27 mouse cellular contexts compared by ENCODE assay signal in genomic region chr4:99339555-99339954, GRCm38 (mm10). TPM values are rescaled to one million over a fixed set of nuclear protein-coding genes. Genes with fewer than 3 reads are reported as not detected.
DNase-seq lines count a peak whose midpoint lies in the region; ATAC-seq and TF ChIP-seq lines count a peak whose summit lies in the region.
"Had no signal": no experiment of that assay in that cellular context is flagged by ENCODE, and none has a peak within 500 bp of the region (broad histone marks: within the 10 kb centered on the region; RNA-seq: fewer than 3 reads in every experiment).

No protein-coding gene starts in this region.

- H3K9me3 ChIP-seq in kidney, embryonic 14.5 days (ENCODE audit: control insufficient read depth, low read length), result no peaks in the 10 kb centered on the region
- no peaks in the 10 kb centered on the region for H3K9me3 ChIP-seq in intestine, embryonic 16.5 days (ENCODE audit: control insufficient read depth, low read length)
- H3K9me3 ChIP-seq: forebrain, embryonic 10.5 days; forebrain, embryonic 13.5 days; hindbrain, embryonic 12.5 days; hindbrain, embryonic 15.5 days had no signal

- H3K36me3 ChIP-seq in kidney, adult 2 months (ENCODE audit: control insufficient read depth, insufficient read depth, low read length), result no peaks in the 10 kb centered on the region
- no peaks in the 10 kb centered on the region for H3K36me3 ChIP-seq in kidney, embryonic 14.5 days (ENCODE audit: control insufficient read depth, insufficient read depth, low read length)
- no peaks in the 10 kb centered on the region for H3K36me3 ChIP-seq in intestine, embryonic 16.5 days (ENCODE audit: control insufficient read depth, insufficient read depth, low read length)
- H3K36me3 ChIP-seq: forebrain, embryonic 10.5 days; G1E; hindbrain, embryonic 12.5 days; hindbrain, embryonic 15.5 days had no signal

- H3K27ac ChIP-seq in kidney, adult 2 months (ENCODE audit: insufficient read depth, low read depth, low read length), result no peak overlapping the region
- no peak overlapping the region for H3K27ac ChIP-seq in kidney, embryonic 14.5 days (ENCODE audit: low read depth, low read length)
- H3K27ac ChIP-seq in intestine, embryonic 16.5 days (ENCODE audit: low read length), result no peak overlapping the region
- H3K27ac ChIP-seq: forebrain, embryonic 10.5 days; forebrain, embryonic 13.5 days; heart, adult 2 months; hindbrain, embryonic 12.5 days; hindbrain, embryonic 15.5 days had no signal

- no peak for TF ChIP-seq POLR2A in kidney, adult 2 months (IDR thresholded peaks at IDR 0.05; ENCODE audit: low read depth, low read length)

- peak; percentile 59 for DNase-seq in kidney, adult 2 months
- DNase-seq in kidney, postnatal 36 days, result peak; percentile 39 to 49
- no peak for DNase-seq in kidney, postnatal 14 days
- no peak for DNase-seq in thymus, adult 18-20 months
- DNase-seq: adrenal gland, postnatal 10 days; adrenal gland, postnatal 36 days; cerebellum, adult 18-20 months; cerebellum, adult 9-10 months; gastrocnemius, postnatal 25 days; heart, adult 2 months had no signal

- no peak overlapping the region for H3K9ac ChIP-seq in kidney, embryonic 14.5 days (ENCODE audit: low read depth, low read length)
- H3K9ac ChIP-seq in intestine, embryonic 16.5 days (ENCODE audit: low read depth, low read length), result no peak overlapping the region
- H3K9ac ChIP-seq: forebrain, embryonic 13.5 days; hindbrain, embryonic 12.5 days; hindbrain, embryonic 15.5 days had no signal

- no peak for ATAC-seq in kidney, embryonic 14.5 days (ENCODE audit: low FRiP score, low TSS enrichment)
- 0 out of 2 replicates have a peak, but pooled peaks have one; percentile 14 for ATAC-seq in megakaryocyte progenitor cell, adult 5-6 weeks (replicated peaks; ENCODE audit: poor library complexity)
- ATAC-seq in intestine, embryonic 16.5 days, result no peak
- ATAC-seq: forebrain, embryonic 13.5 days; forebrain, embryonic 16.5 days; Patski had no signal

- H3K27me3 ChIP-seq in kidney, adult 2 months (replicated peaks; ENCODE audit: control insufficient read depth, insufficient read depth, low read length), result no peaks in the 10 kb centered on the region
- no peaks in the 10 kb centered on the region for H3K27me3 ChIP-seq in kidney, embryonic 14.5 days (ENCODE audit: control insufficient read depth, insufficient read depth, low read length)
- H3K27me3 ChIP-seq in intestine, embryonic 16.5 days (replicated peaks; ENCODE audit: control insufficient read depth, insufficient read depth, low read length), result no peaks in the 10 kb centered on the region
- H3K27me3 ChIP-seq: CH12.LX; hindbrain, embryonic 15.5 days; Patski had no signal

- H3K4me3 ChIP-seq in kidney, adult 2 months (ENCODE audit: insufficient read depth, low read depth, low read length), result no peak overlapping the region
- H3K4me3 ChIP-seq in kidney, embryonic 14.5 days (ENCODE audit: low read length), result no peak overlapping the region
- H3K4me3 ChIP-seq in intestine, embryonic 16.5 days (ENCODE audit: low read length), result no peak overlapping the region
- H3K4me3 ChIP-seq: forebrain, embryonic 10.5 days; forebrain, embryonic 13.5 days; heart, adult 2 months; hindbrain, embryonic 12.5 days; hindbrain, embryonic 15.5 days had no signal

- no peak for TF ChIP-seq CTCF in kidney, adult 2 months (conservative IDR thresholded peaks at IDR 0.05; ENCODE audit: insufficient read depth, insufficient read length, low read depth, low read length)

- peaks cover 2% of the 10 kb centered on the region; the same call in 1 of the 2 replicates for H3K4me1 ChIP-seq in kidney, adult 2 months (ENCODE audit: control insufficient read depth, insufficient read depth, low read length)
- H3K4me1 ChIP-seq in kidney, embryonic 14.5 days (ENCODE audit: control insufficient read depth, insufficient read depth, low read length), result no peaks in the 10 kb centered on the region
- no peaks in the 10 kb centered on the region for H3K4me1 ChIP-seq in intestine, embryonic 16.5 days (ENCODE audit: control insufficient read depth, insufficient read depth, low read length)
- H3K4me1 ChIP-seq: forebrain, embryonic 13.5 days; hindbrain, embryonic 12.5 days; hindbrain, embryonic 15.5 days had no signal

- 70% methylated on average over 6 of the region's 6 CpGs for WGBS in kidney, adult 2 months
- 93% methylated on average over 6 of the region's 6 CpGs for WGBS in kidney, embryonic 14.5 days
- WGBS in intestine, embryonic 16.5 days, result 87% methylated on average over 6 of the region's 6 CpGs

- H3K4me2 ChIP-seq in kidney, embryonic 14.5 days (replicated peaks; ENCODE audit: low read depth, low read length), result no peak overlapping the region
- H3K4me2 ChIP-seq in intestine, embryonic 16.5 days (ENCODE audit: low read depth, low read length), result no peak overlapping the region
- H3K4me2 ChIP-seq: forebrain, embryonic 13.5 days; heart, embryonic 11.5 days; hindbrain, embryonic 12.5 days; hindbrain, embryonic 15.5 days had no signal

RNA-seq across cellular contexts. Expression of gene Gm12689, which starts 43.9 kb away (rescaled TPM):
- polyA plus RNA-seq in kidney, adult 2 months (2012; rRNA removed), result 0.23 and 0.30 TPM in 2 replicates
- 0.29 and 0.68 TPM in 2 replicates for polyA plus RNA-seq in kidney, embryonic 14.5 days (2014; fragmentation: Nextera tagmentation; extraction: Ambion mirVana)
- total RNA-seq in megakaryocyte progenitor cell, adult 5-6 weeks (2015), result 0.61 and 1.2 TPM in 2 replicates
- 0.62 TPM in 1 of 2 replicates, not detected in the other for total RNA-seq in megakaryocyte progenitor cell, adult 5-6 weeks (2017)
- 0.12 TPM in 1 of 2 replicates, not detected in the other for polyA plus RNA-seq in intestine, embryonic 16.5 days (2015; fragmentation: Nextera tagmentation; extraction: Ambion mirVana)
- total RNA-seq: adrenal gland, adult 18-20 months; CH12.LX; G1E; heart, postnatal 25 days; hematopoietic stem cell, adult 5-6 weeks had no signal
- polyA plus RNA-seq: embryonic facial prominence, embryonic 11.5 days; G1E; heart, postnatal 0 days; Patski had no signal

Comparison
In these comparisons a context has a peak if more than half of its experiments do, and no peak if none do; other contexts are left out.
1. DNase-seq: peak in kidney, adult 2 months (single experiment) and kidney, postnatal 36 days (2 of 2); none in kidney, postnatal 14 days (single experiment) and thymus, adult 18-20 months (0 of 2).